Mouse (Mus musculus): ENCODE data around the gene Smchd1.

- TF ChIP-seq CTCF (conservative IDR thresholded peaks at IDR 0.05; ENCODE audit: low read length) (no peak), POU5F1 (IDR thresholded peaks at IDR 0.05; ENCODE audit: borderline replicate concordance, low read length) (no peak)
Observed at GRCm38 (mm10) chr17:71495784-71496183, 20.6 kb upstream of the Smchd1 start.
